Mouse (Mus musculus) midbrain, embryonic 13.5 days (tissue): ENCODE data around the gene Adig. TPM values are rescaled to one million over a fixed set of nuclear protein-coding genes. Genes with fewer than 3 reads are reported as not detected.

Source experiments
- ATAC-seq: fragments of 200-750 bp; cut with Nextera tagmentation; 2 replicates; pipeline ENCODE4 v1.8.0; 2017; ENCODE audit warnings: mild to moderate bottlenecking, moderate TSS enrichment, moderate library complexity
- H3K27ac ChIP-seq: fragments of 300-500 bp; sonication (generic); 2 replicates; pipeline ENCODE4 v1.5.1; 2015; ENCODE audit warnings: inconsistent platforms, mild to moderate bottlenecking, moderate library complexity
- H3K27me3 ChIP-seq: fragments of 300-500 bp; sonication (generic); 2 replicates; pipeline ENCODE4 v1.6.1; 2015; ENCODE audit warnings: mild to moderate bottlenecking, inconsistent platforms
- H3K36me3 ChIP-seq: fragments of 300-500 bp; sonication (generic); 2 replicates; pipeline ENCODE4 v1.6.1; 2015; ENCODE audit warnings: mild to moderate bottlenecking, inconsistent platforms
- H3K4me1 ChIP-seq: fragments of 300-500 bp; sonication (generic); replicated peaks from 2 replicates; pipeline ENCODE4 v1.6.1; 2015; ENCODE audit warnings: inconsistent platforms
- H3K4me2 ChIP-seq: fragments of 300-500 bp; sonication (generic); replicated peaks from 2 replicates; pipeline ENCODE4 v1.6.1; 2015; ENCODE audit warnings: moderate library complexity, mild to moderate bottlenecking, inconsistent platforms
- H3K4me3 ChIP-seq: fragments of 300-500 bp; sonication (generic); replicated peaks from 2 replicates; pipeline ENCODE4 v1.5.1; 2015; ENCODE audit warnings: mild to moderate bottlenecking, inconsistent platforms
- H3K9ac ChIP-seq: fragments of 300-500 bp; sonication (generic); replicated peaks from 2 replicates; pipeline ENCODE4 v1.6.1; 2015; ENCODE audit warnings: mild to moderate bottlenecking, inconsistent platforms
- H3K9me3 ChIP-seq: fragments of 300-500 bp; sonication (generic); 2 replicates; pipeline ENCODE4 v1.6.1; 2016; ENCODE audit warnings: mild to moderate bottlenecking, inconsistent platforms
- WGBS: fragments of 180-500 bp; shearing (Covaris S2); methylation state at CpG from one replicate; pipeline ENCODE4 v1.1.7; 2015; 5-methylcytosine and 5-hydroxymethylcytosine counted together
- polyA plus RNA-seq: library from polyadenylated mRNA; unstranded; fragments of >200 nt; fragmentation: Nextera tagmentation; extraction: Ambion mirVana; gene quantifications from 2 replicates; pipeline ENCODE4 v1.2.1, GENCODE M21; 2015

The Adig gene
- not detected in 2 replicates for polyA plus RNA-seq

DNA sequence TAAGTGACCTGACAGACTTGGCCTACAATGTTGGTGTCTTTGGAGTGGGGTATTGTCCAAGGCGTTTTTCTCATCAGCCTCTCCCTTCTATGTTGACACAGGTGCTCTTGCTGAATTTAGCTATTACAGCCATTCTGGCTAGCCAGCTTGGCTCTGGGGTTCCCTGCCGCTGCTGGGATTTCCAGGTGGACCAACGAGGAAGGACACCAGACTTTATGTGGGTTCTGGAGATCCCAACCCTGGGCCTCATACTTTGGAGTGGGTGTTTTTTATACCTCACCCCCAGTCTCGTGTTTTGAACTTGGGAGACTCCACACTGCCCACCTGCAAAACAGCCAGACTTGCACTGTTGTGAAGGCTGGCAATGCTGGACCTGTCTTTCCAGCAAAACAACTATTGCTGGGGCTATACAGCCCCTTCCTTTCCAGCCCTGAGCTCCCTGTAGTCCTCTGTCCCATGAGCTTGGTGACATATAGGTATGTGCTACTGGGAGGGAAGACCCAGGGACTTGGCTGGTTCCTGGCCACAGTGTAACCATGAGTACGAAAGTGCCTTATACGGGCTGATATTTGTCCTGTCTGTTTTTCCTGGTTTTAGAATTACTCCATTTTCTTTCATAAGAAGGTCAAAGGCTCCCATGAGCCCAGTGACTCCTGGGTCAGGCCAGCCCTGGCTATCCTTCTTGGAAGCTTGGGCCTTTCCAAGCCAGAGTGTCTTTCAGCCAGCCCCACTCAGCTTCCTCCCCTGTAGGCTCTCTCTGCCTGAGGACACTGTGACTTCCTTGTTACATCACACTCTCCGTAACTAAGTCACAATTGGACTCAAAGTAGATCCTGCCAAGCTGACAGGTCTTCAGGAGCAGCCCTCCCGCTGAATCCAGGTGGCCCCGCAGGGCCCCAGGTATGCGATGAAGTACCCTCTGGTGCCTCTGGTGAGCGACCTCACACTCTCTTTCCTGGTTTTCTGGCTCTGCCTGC is at the start of gene Adig:
TSS of gene Adig (plus strand) at position 777 of the 977 bp plus-strand sequence.
- H3K4me1 ChIP-seq: no peaks in the 10 kb centered on the region
- no peak within 1 kb of the TSS for H3K9ac ChIP-seq
- 81% methylated on average over 11 of the region's 11 CpGs for WGBS
- H3K36me3 ChIP-seq: peaks cover 30% of the 10 kb centered on the region
- no peak within 1 kb of the TSS for H3K4me3 ChIP-seq
- H3K27ac ChIP-seq: no peak within 1 kb of the TSS
- no peak for ATAC-seq
- no peaks in the 10 kb centered on the region for H3K27me3 ChIP-seq
- no peaks in the 10 kb centered on the region for H3K9me3 ChIP-seq
- H3K4me2 ChIP-seq: no peak within 1 kb of the TSS

DNA sequence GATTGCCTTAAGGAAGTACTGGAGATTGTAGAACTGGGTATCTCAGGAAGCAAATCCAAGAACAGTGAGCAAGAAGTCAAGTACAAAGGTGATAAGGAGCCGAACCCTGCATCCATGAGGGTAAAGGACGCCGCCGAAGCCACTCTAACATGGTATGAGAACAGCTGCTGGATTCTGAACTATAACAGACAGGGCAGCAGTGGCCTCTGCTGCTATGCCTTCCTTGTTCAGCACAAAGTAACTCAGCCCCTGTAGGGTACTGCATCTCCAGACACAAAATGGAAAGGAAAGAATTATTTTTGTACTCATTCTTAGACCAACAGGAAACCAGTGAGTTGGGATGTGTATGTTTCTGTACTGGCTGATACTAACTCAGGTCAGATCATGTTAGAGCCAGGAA is 46.0 kb upstream of the Adig start:
- H3K4me3 ChIP-seq: no peak overlapping the region
- 95% methylated on average over 4 of the region's 4 CpGs for WGBS
- H3K27me3 ChIP-seq: no peaks in the 10 kb centered on the region
- H3K4me2 ChIP-seq: no peak overlapping the region
- H3K36me3 ChIP-seq: peaks cover 71% of the 10 kb centered on the region
- H3K27ac ChIP-seq: no peak overlapping the region
- no peak overlapping the region for H3K9ac ChIP-seq
- no peaks in the 10 kb centered on the region for H3K9me3 ChIP-seq
- no peak for ATAC-seq
- H3K4me1 ChIP-seq: no peaks in the 10 kb centered on the region

DNA sequence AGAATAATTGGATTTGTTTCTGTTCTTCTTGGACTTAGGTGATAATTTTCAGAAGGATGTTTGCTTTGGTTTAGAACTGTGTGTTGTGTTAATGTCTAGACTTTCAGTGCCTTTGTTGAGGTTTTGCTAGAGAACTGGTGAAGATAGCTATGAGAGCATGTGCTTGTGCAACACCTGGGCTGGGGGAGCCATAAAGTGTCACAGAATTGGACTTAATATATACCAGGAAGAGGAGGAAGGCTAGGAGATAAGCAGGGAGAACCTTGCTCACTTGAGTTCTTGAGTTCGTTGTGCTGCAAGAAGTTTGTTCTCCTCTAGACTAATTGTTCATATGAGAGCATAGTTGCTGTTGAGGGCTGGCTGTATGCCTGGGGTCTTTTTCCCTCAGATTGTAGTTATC is 44.8 kb upstream of the Adig start:
- no peak overlapping the region for H3K4me3 ChIP-seq
- WGBS: 89% methylated on average over 1 of the region's 1 CpGs
- H3K4me2 ChIP-seq: no peak overlapping the region
- H3K9me3 ChIP-seq: no peaks in the 10 kb centered on the region
- H3K27ac ChIP-seq: no peak overlapping the region
- H3K36me3 ChIP-seq: peaks cover 72% of the 10 kb centered on the region
- H3K9ac ChIP-seq: no peak overlapping the region
- ATAC-seq: no peak
- H3K27me3 ChIP-seq: no peaks in the 10 kb centered on the region
- no peaks in the 10 kb centered on the region for H3K4me1 ChIP-seq

DNA sequence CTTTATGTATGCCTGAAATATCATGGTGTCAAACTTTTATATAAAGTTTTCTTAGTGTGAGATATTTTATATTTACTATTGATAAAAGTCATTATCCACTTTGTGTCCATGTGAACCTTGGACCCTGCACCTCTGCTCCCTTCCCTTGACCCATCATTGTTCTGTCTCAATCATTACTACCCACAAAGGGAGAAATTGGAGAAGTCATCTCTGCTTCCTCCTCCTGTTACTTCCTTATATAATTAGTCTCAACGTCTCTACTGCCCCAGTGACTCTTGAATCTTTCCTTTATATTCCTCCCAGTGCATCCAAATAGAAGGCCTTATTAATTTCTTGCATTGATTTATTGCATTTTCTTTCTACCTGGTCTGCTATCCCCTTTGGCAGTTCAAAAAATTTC is 40.0 kb upstream of the Adig start:
- H3K27me3 ChIP-seq: no peaks in the 10 kb centered on the region
- WGBS: 91% methylated on average over 1 of the region's 1 CpGs
- no peaks in the 10 kb centered on the region for H3K9me3 ChIP-seq
- no peak overlapping the region for H3K27ac ChIP-seq
- ATAC-seq: no peak
- no peaks in the 10 kb centered on the region for H3K4me1 ChIP-seq
- H3K4me3 ChIP-seq: no peak overlapping the region
- H3K4me2 ChIP-seq: no peak overlapping the region
- H3K36me3 ChIP-seq: peaks cover 83% of the 10 kb centered on the region
- no peak overlapping the region for H3K9ac ChIP-seq

DNA sequence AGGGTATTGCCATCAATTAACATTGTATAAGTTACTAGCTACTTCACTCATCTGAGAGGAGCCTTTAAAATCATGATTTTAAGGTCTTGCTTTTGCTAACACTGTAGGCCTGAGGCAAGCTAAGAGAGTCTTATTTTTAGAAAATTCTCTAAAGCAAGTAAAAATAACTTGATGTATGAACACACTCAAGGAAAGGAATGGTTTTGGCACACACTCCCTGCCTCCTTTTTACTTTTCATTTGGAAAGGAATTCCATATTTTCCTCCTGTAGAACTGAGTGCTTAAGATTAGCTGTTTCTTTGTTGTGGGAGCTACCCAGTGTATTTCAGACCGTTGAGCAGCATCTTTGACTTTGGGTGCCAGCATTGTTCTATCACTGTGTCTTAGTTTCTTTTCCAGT is 28.3 kb upstream of the Adig start:
- Histone ChIP-seq H3K9me3 (no peaks in the 10 kb centered on the region), H3K4me1 (no peaks in the 10 kb centered on the region), H3K27me3 (no peaks in the 10 kb centered on the region), H3K4me3 (no peak overlapping the region), H3K27ac (no peak overlapping the region), H3K4me2 (no peak overlapping the region), H3K36me3 (peaks cover 62% of the 10 kb centered on the region), H3K9ac (no peak overlapping the region)
- ATAC-seq: no peak
- WGBS: 88% methylated on average over 1 of the region's 1 CpGs

DNA sequence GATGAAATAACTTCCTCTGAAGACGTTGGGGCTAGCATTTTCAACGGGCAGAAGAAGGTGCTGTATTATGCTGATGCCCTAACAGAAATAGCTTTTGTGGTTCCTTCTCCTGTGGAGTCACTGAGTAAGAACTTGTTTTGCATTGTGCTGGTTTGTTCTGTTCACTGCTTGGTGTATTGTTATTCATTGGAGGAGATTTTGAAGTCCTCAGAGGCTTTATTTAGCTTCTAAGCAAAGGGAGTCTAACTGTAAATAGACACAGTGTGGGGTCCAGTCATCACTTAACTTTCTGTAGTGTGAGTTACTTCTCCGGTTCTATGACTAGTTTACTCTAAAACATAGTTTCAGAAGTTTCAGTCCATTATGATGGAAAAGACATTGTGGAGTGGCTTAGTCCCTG is 24.8 kb upstream of the Adig start:
- Histone ChIP-seq H3K9ac (no peak overlapping the region), H3K9me3 (no peaks in the 10 kb centered on the region), H3K4me2 (no peak overlapping the region), H3K36me3 (peaks cover 80% of the 10 kb centered on the region), H3K27ac (no peak overlapping the region), H3K27me3 (no peaks in the 10 kb centered on the region), H3K4me1 (no peaks in the 10 kb centered on the region), H3K4me3 (no peak overlapping the region)
- WGBS: 79% methylated on average over 3 of the region's 3 CpGs
- ATAC-seq: no peak

DNA sequence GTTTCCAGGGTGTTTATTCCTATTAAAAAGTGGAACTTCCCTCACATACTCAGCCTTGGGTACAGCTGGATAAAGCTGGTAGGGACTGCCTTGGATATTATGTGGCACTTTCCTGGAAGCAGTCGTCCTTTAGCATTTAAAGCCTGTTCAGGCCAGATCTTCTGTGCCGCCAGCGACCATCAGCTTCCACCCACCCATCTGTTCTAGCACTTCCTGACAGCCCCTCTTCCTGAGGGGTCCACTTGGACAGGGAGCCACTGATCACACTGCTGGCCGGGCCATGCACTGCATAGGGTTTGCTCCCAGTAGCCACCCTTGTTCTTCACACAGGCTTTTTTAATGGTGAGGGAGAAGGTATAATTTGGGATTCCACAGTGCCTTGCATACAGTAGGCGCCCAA is 4.0 kb upstream of the Adig start:
- no peak overlapping the region for H3K27ac ChIP-seq
- no peaks in the 10 kb centered on the region for H3K27me3 ChIP-seq
- H3K4me3 ChIP-seq: no peak overlapping the region
- ATAC-seq: no peak
- peaks cover 58% of the 10 kb centered on the region for H3K36me3 ChIP-seq
- H3K4me2 ChIP-seq: no peak overlapping the region
- no peaks in the 10 kb centered on the region for H3K4me1 ChIP-seq
- WGBS: 91% methylated on average over 5 of the region's 5 CpGs
- H3K9ac ChIP-seq: no peak overlapping the region
- no peaks in the 10 kb centered on the region for H3K9me3 ChIP-seq

DNA sequence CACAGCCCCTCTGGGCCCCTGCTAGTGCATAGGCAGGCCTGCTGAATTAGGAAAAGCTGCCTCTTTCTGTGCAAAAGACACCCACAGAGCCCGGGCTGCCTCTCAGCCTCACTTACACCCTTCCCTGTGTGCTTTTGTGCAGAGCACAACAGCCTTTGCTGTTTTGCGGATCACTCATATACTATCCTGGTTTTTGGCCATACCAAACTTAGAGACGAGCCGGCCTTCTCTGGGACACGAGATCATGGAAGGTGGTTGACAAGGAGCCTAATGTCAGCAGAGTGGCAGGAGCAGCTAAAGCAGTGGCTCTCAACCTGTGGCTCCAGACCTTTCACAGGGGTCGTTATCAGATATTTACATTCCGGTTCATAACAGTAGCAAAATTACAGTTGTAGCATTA is 814 bp downstream of the Adig start:
- H3K36me3 ChIP-seq: peaks cover 20% of the 10 kb centered on the region
- no peak overlapping the region for H3K4me2 ChIP-seq
- H3K4me1 ChIP-seq: no peaks in the 10 kb centered on the region
- no peaks in the 10 kb centered on the region for H3K9me3 ChIP-seq
- no peak overlapping the region for H3K4me3 ChIP-seq
- WGBS: 82% methylated on average over 7 of the region's 7 CpGs
- H3K27me3 ChIP-seq: no peaks in the 10 kb centered on the region
- no peak for ATAC-seq
- no peak overlapping the region for H3K9ac ChIP-seq
- no peak overlapping the region for H3K27ac ChIP-seq

DNA sequence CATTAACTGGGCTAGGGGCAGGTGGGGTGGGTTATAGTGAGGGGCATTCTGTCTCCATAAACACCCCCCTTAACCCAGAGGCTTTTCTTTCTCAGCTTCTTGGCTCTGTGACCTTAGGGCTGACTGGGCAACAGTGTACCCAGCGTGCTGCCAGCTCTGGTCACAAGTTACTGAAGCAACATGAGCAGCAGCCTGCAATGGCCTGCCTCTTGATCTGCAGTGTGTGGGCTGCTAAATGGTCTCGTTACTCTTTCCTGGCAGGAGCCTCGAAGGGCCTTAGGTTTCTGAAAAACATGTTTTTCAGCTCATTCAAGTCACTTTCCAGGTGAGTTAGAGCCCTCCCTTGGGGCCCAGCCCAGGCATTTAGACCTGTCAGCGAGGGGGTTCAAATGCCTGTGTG is 1.3 kb downstream of the Adig start:
- Histone ChIP-seq H3K9ac (no peak overlapping the region), H3K4me2 (no peak overlapping the region), H3K4me3 (no peak overlapping the region), H3K27me3 (no peaks in the 10 kb centered on the region), H3K9me3 (no peaks in the 10 kb centered on the region), H3K36me3 (peaks cover 15% of the 10 kb centered on the region), H3K27ac (no peak overlapping the region), H3K4me1 (no peaks in the 10 kb centered on the region)
- no peak for ATAC-seq
- WGBS: 85% methylated on average over 4 of the region's 4 CpGs

DNA sequence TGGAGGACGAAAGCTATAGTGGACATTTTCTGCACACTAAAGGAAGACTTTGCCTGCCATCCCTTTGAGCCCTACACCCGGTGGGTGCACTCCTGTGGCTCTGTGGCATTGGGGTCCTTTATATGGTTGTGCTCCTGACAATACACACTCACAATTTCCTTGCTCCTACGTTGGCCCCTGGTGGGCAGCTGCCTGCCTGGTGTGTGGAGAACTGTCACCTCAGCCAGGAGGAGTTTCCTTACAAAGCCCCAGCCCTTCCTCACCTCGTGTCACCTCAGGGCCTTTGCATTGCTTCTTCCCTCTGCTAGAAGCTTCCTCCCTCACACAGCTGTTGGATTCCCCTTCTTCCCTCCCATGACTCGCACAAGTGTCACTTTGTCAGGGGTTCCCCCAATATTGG is 4.1 kb downstream of the Adig start:
- no peak for ATAC-seq
- no peaks in the 10 kb centered on the region for H3K4me1 ChIP-seq
- no peak overlapping the region for H3K4me2 ChIP-seq
- H3K36me3 ChIP-seq: no peaks in the 10 kb centered on the region
- WGBS: 77% methylated on average over 5 of the region's 5 CpGs
- H3K9ac ChIP-seq: no peak overlapping the region
- H3K9me3 ChIP-seq: no peaks in the 10 kb centered on the region
- no peak overlapping the region for H3K4me3 ChIP-seq
- no peak overlapping the region for H3K27ac ChIP-seq
- no peaks in the 10 kb centered on the region for H3K27me3 ChIP-seq

DNA sequence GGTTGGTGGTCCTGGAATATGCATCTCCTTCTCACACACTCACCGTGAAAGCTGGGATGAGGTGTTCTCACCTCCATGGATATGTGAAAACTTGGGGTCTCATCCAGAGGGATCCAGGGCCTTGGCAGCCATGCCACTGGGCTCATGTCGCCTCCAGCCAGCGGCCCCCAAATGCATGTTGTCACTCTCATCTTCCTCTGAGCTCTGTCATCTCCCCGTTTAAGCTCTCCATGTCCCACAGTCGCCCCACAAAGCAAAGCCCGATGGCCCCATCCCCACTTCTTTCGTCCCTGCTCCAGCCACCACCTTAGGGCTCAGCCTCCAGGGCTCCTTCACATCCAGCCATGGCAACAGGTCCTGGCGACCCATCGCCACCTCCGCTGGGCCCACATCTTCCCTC is 4.6 kb downstream of the Adig start:
- H3K9me3 ChIP-seq: no peaks in the 10 kb centered on the region
- no peak overlapping the region for H3K4me3 ChIP-seq
- no peaks in the 10 kb centered on the region for H3K4me1 ChIP-seq
- no peaks in the 10 kb centered on the region for H3K27me3 ChIP-seq
- no peak for ATAC-seq
- 92% methylated on average over 10 of the region's 10 CpGs for WGBS
- H3K4me2 ChIP-seq: no peak overlapping the region
- no peak overlapping the region for H3K9ac ChIP-seq
- no peak overlapping the region for H3K27ac ChIP-seq
- no peaks in the 10 kb centered on the region for H3K36me3 ChIP-seq

DNA sequence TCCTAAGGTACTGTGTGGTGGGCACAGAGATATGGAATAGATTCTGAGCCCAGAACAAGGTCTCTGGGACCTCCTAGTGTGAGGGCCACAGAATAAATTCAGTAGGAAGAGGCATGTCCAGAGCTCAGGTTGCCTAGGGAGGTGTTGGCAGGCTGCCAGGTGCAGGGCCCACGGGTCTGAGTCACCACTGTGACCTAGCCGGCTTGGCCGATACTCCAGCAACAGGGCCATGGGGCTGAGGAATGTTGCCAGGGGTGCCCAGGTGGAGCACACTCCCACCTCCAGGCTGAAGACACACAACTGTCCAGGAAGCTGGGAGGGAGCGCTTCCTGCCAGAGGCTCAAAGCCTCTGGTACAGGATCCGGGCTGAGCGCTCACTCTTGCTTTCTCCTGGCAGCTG is 8.3 kb downstream of the Adig start:
- Histone ChIP-seq H3K4me1 (no peaks in the 10 kb centered on the region), H3K4me2 (no peak overlapping the region), H3K9ac (no peak overlapping the region), H3K36me3 (no peaks in the 10 kb centered on the region), H3K9me3 (no peaks in the 10 kb centered on the region), H3K27ac (no peak overlapping the region), H3K27me3 (no peaks in the 10 kb centered on the region), H3K4me3 (no peak overlapping the region)
- no peak for ATAC-seq
- 79% methylated on average over 6 of the region's 6 CpGs for WGBS

DNA sequence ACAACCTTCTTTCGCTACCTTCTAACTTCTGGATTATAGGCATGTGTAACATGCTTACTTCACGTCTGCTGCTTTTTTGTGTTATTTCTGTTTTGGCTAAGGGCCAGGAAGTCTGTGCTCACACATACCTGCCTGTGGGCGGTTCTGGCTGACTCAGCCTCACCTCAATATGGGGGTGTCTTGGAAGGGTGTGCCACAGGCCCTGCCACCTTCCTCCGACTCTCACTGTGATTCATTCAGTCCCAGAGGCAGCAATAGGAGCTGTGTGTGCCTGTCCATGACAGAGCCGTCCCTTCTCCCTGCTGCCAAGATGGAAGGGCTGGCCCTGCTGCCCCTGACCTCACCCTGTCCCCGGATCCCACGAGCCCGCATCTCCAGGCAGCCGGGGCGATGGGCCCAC is 10.1 kb downstream of the Adig start, which contains the start of gene Arhgap40:
TSS of gene Arhgap40 (plus strand) at position 269 of the 400 bp plus-strand sequence.
- no peak within 1 kb of the TSS for H3K4me3 ChIP-seq
- H3K9me3 ChIP-seq: no peaks in the 10 kb centered on the region
- 92% methylated on average over 10 of the region's 10 CpGs for WGBS
- no peaks in the 10 kb centered on the region for H3K27me3 ChIP-seq
- no peaks in the 10 kb centered on the region for H3K36me3 ChIP-seq
- ATAC-seq: no peak
- no peak within 1 kb of the TSS for H3K9ac ChIP-seq
- H3K27ac ChIP-seq: no peak within 1 kb of the TSS
- H3K4me1 ChIP-seq: no peaks in the 10 kb centered on the region
- H3K4me2 ChIP-seq: no peak within 1 kb of the TSS
